Mouse (Mus musculus) embryonic stem cell, embryonic (primary cell): ENCODE data around the gene Noa1.

ENCODE experiments used
- CTCF ChIA-PET, 4 experiments: fragments of 300-600 bp in 2 of 4; fragments of 350-600 bp in 2 of 4; sonication (Branson Sonifier 250); formaldehyde crosslinking; loops; one replicate each; lab custom pipeline; 2022; ENCODE audit warnings: inconsistent platforms in 2 of 4; lab: Charles Lee
- POLR2A ChIA-PET, 4 experiments: fragments of 300-600 bp in 2 of 4; fragments of 350-600 bp in 2 of 4; sonication (Branson Sonifier 250); formaldehyde crosslinking; loops; one replicate each; lab custom pipeline; 2022; ENCODE audit warnings: antibody characterized with exemption in 4 of 4, inconsistent platforms in 1 of 4; lab: Charles Lee

Noa1 gene

GRCm38 (mm10) chr5:77309924-77310772 is at the start of gene Noa1, which contains the start of gene Polr2b:
Gene Noa1, minus strand, starts transcription at chr5:77310084.
Gene Polr2b, plus strand, starts transcription at chr5:77310147.
- POLR2A ChIA-PET: interaction anchor here (0.5 to 5.2 kb wide), 55 partner anchors 9 to 360 kb away, joined by 3 to 57 read pairs (median 5); partner anchors contain the start of genes Paics (in 2 of the 4), Rest (in 2 of the 4), Ppat (in 1 of the 4) and Srp72 (in 1 of the 4)
- CTCF ChIA-PET: interaction anchor here (0.6 to 2.6 kb wide), 11 partner anchors 9 to 525 kb away, joined by 3 to 11 read pairs (median 4); no protein-coding TSS in a partner anchor

- CTCF ChIA-PET: interaction anchor here in 3 of 4 experiments (0.6 to 1.5 kb wide), 6 partner anchors 8 to 98 kb away, joined by 3 to 6 read pairs (median 3); no protein-coding TSS in a partner anchor
- POLR2A ChIA-PET: interaction anchor here in 3 of 4 experiments (0.5 to 1.6 kb wide), 11 partner anchors 10 to 1918 kb away, joined by 3 to 12 read pairs (median 4); partner anchors contain the start of genes Noa1 (in 1 of the 3), Polr2b (in 1 of the 3) and Rest (in 1 of the 3)
Measured at GRCm38 (mm10) chr5:77358347-77358746, 48.5 kb upstream of the Noa1 start.

GRCm38 (mm10) chr5:77357405-77358149 is 47.7 kb upstream of the Noa1 start:
- ChIA-PET CTCF (interaction anchor here in 3 of 4 experiments (0.6 to 1.5 kb wide), 7 partner anchors 8 to 446 kb away, joined by 3 to 6 read pairs (median 3); no protein-coding TSS in a partner anchor), POLR2A (interaction anchor here in 3 of 4 experiments (0.5 to 1.6 kb wide), 11 partner anchors 10 to 264 kb away, joined by 3 to 12 read pairs (median 3); partner anchors contain the start of genes Noa1 (in 1 of the 3), Polr2b (in 1 of the 3) and Rest (in 1 of the 3))

- CTCF ChIA-PET: interaction anchor here (0.8 to 1.5 kb wide), 9 partner anchors 8 to 162 kb away, joined by 3 to 8 read pairs (median 4); partner anchors contain the start of gene Igfbp7 (in 1 of the 4)
- POLR2A ChIA-PET: interaction anchor here in 3 of 4 experiments (0.6 to 1.8 kb wide), 9 partner anchors 9 to 67 kb away, joined by 3 to 6 read pairs (median 4); no protein-coding TSS in a partner anchor
Measured at GRCm38 (mm10) chr5:77355307-77356265, 45.7 kb upstream of the Noa1 start.

GRCm38 (mm10) chr5:77354361-77354787 is 44.5 kb upstream of the Noa1 start:
- ChIA-PET POLR2A (interaction anchor here in 3 of 4 experiments (0.7 to 1.5 kb wide), 7 partner anchors 11 to 112 kb away, joined by 3 to 6 read pairs (median 3); no protein-coding TSS in a partner anchor), CTCF (interaction anchor here (0.6 to 1.7 kb wide), 19 partner anchors 10 to 312 kb away, joined by 3 to 9 read pairs (median 4); partner anchors contain the start of gene Igfbp7 (in 2 of the 4))

- ChIA-PET CTCF (interaction anchor here in 3 of 4 experiments (0.6 to 2.6 kb wide), 4 partner anchors 9 to 121 kb away, joined by 3 to 14 read pairs (median 8); no protein-coding TSS in a partner anchor), POLR2A (interaction anchor here in 3 of 4 experiments (0.6 to 1.2 kb wide), 6 partner anchors 11 to 262 kb away, joined by 3 to 7 read pairs (median 4); no protein-coding TSS in a partner anchor)
Measured at GRCm38 (mm10) chr5:77351691-77352090, 41.8 kb upstream of the Noa1 start.

- ChIA-PET CTCF (interaction anchor here (0.5 to 2.1 kb wide), 25 partner anchors 8 to 438 kb away, joined by 3 to 9 read pairs (median 3); partner anchors contain the start of genes Noa1 (in 1 of the 4) and Polr2b (in 1 of the 4)), POLR2A (interaction anchor here in 3 of 4 experiments (0.5 to 2.4 kb wide), 10 partner anchors 10 to 126 kb away, joined by 3 to 8 read pairs (median 4); partner anchors contain the start of genes Noa1 (in 1 of the 3) and Polr2b (in 1 of the 3))
Measured at GRCm38 (mm10) chr5:77349971-77350658, 40.2 kb upstream of the Noa1 start.

GRCm38 (mm10) chr5:77348901-77349300 is 39.0 kb upstream of the Noa1 start:
- ChIA-PET CTCF (interaction anchor here in 2 of 4 experiments (0.6 to 2.1 kb wide), 8 partner anchors 7 to 155 kb away, joined by 3 to 9 read pairs (median 4); no protein-coding TSS in a partner anchor), POLR2A (interaction anchor here in 1 of 4 experiments (1.3 to 4.1 kb wide), 3 partner anchors 8 to 61 kb away, joined by 3 to 14 read pairs (median 8); partner anchors contain the start of genes Noa1 and Polr2b)

- POLR2A ChIA-PET: interaction anchor here in 2 of 4 experiments (0.8 to 1.6 kb wide), 5 partner anchors 10 to 23 kb away, joined by 3 to 4 read pairs (median 4); no protein-coding TSS in a partner anchor
- CTCF ChIA-PET: interaction anchor here in 1 of 4 experiments (1.1 kb wide), 1 partner anchor 10 kb away, joined by 5 read pairs; no protein-coding TSS in a partner anchor
Measured at GRCm38 (mm10) chr5:77340033-77340432, 30.1 kb upstream of the Noa1 start.

- CTCF ChIA-PET: interaction anchor here in 3 of 4 experiments (0.5 to 0.9 kb wide), 3 partner anchors 30 to 107 kb away, joined by 3 read pairs; no protein-coding TSS in a partner anchor
- POLR2A ChIA-PET: interaction anchor here in 3 of 4 experiments (0.6 to 2.5 kb wide), 6 partner anchors 12 to 26 kb away, joined by 3 to 12 read pairs (median 4); partner anchors contain the start of genes Noa1 (in 1 of the 3) and Polr2b (in 1 of the 3)
Measured at GRCm38 (mm10) chr5:77330154-77330553, 20.3 kb upstream of the Noa1 start.

GRCm38 (mm10) chr5:77324936-77325335 is 15.1 kb upstream of the Noa1 start:
- ChIA-PET CTCF (no interaction called here), POLR2A (interaction anchor here in 1 of 4 experiments (0.8 to 1.1 kb wide), 3 partner anchors 16 to 21 kb away, joined by 3 to 4 read pairs (median 4); no protein-coding TSS in a partner anchor)

- ChIA-PET POLR2A (interaction anchor here in 1 of 4 experiments (0.7 kb wide), 1 partner anchor 28 kb away, joined by 3 read pairs; no protein-coding TSS in a partner anchor), CTCF (no interaction called here)
Measured at GRCm38 (mm10) chr5:77314986-77315385, 5.1 kb upstream of the Noa1 start.

- ChIA-PET CTCF (interaction anchor here in 1 of 4 experiments (0.6 kb wide), 1 partner anchor 44 kb away, joined by 6 read pairs; no protein-coding TSS in a partner anchor), POLR2A (interaction anchor here in 1 of 4 experiments (0.6 kb wide), 1 partner anchor 74 kb away, joined by 3 read pairs; no protein-coding TSS in a partner anchor)
Measured at GRCm38 (mm10) chr5:77314206-77314605, 4.3 kb upstream of the Noa1 start.

GRCm38 (mm10) chr5:77309051-77309906 is 605 bp downstream of the Noa1 start:
- CTCF ChIA-PET: interaction anchor here in 3 of 4 experiments (0.6 to 2.6 kb wide), 8 partner anchors 9 to 59 kb away, joined by 3 to 11 read pairs (median 4); no protein-coding TSS in a partner anchor
- POLR2A ChIA-PET: interaction anchor here (0.6 to 5.2 kb wide), 38 partner anchors 9 to 359 kb away, joined by 3 to 57 read pairs (median 6); partner anchors contain the start of genes Paics (in 2 of the 4), Ppat (in 1 of the 4) and Rest (in 1 of the 4)
